Mouse (Mus musculus): ENCODE measurements around the gene St8sia6.
"Not testable (repeated sequence)": the region's sequence is repeated elsewhere in the genome, so short reads cannot be mapped to it uniquely, and the experiment has no call there.

St8sia6 gene

DNA sequence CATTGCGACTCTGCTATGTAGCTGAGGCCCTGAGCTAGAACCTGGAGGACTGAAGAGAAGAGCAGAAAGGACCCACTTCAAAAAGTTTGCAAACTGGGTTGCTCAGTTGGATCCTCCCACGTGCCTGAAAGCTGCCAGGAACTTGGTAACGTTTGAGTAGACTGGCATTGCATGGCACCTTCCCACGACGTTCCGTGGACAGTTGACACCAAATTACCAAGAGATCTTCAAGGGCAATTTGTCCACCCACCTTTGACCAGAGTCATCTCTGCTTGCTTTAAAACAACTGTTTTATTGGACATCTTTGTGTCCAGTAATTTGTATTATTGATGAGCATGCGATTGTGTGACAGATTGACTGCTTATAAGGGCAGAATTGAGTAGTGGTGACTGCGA, at the start of gene St8sia6:
Gene St8sia6 (minus strand): TSS at position 96 of the 395 bp plus-strand sequence.
- no peak for DNase-seq

DNA sequence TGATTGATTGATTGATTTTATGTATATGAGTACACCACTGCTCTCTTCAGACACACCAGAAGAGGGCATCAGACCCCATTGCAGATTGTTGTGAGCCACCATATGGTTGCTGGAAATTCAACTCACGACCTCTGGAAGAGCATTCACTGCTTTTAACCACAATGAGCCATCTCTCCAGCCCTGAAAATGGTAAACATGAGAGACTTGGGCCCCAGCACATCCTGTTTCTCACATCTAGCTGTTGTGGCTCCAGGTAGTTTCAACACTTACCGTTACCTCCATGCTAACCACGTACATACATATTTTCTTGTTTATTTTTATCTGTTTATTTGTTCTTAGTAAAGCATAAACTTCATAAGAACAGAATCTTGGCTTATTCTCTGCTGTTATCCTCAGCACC, 42.4 kb upstream of the St8sia6 start:
- no peak for DNase-seq

DNA sequence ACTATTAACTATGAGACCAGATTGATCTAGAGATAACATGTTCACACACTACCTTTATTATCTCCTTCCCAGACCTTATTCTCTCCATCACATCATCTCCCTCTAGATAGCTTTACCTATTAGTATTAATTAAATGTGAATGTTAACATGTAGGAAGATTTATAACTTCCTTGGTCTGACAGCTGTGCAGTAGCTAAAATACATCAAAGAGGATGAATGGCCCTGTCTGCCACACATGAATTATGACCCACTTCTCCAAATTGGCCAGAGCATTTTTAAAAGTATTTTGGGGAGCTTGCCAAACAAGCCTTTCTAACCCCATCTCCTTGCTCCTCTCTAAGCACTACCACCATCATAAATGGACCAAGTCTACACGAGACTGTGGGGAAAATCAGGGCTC, 41.1 kb upstream of the St8sia6 start:
- DNase-seq: no peak

DNA sequence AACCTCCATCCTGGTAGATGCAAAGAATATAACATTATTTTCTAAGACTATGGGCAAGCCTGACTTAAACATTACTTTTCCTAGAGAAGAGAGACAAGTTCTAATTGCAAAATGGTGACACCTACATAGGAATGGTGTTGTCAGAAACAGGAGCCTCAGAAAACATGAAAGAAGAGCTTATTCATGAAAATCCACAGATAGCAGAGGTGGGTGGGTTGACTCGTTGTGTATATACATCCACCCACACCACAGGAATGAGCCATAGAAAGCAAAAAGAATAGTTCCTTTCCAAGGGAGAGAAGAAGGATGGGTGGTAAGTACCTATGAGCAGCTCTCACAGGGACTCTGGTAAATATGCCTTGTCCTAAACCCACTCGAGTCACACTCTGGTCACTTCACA, 22.8 kb upstream of the St8sia6 start:
- no peak for DNase-seq

DNA sequence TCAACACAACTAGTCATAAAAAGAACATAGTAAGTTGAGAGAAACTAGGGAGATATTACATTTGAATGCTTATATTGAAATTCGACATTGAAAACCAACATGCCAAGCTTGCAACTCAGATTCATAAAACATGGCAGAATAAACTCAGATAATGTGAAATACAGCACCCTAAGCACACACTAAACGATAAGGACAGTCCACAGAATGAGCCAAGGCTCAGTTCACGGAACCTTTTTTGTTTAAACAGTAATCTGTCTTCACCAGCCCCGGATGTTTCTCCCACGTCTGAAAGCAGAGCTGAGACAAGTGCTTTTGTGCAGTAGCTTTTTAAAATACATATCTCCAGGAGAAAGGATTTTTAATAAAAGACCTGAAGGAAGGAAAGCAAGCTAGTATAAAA, 14.7 kb upstream of the St8sia6 start:
- no peak for DNase-seq

DNA sequence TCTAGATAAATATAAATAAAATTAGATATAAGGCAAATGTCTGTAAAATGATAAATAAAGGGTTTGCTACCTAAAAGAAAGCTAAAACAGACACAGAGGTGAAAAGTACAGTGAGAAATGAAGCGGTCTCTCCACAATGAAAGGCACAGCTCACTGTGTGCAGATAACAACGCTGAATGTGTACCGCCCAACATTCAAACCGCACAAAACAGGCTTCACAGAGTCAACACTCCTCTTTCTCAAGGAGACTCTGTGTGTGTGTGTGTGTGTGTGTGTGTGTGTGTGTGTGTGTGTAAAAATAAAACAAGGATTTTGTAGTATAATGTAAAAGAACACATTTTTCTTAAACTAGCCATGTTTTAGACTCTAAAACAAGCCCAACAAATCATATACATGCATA, 14.1 kb upstream of the St8sia6 start:
- no peak for DNase-seq

DNA sequence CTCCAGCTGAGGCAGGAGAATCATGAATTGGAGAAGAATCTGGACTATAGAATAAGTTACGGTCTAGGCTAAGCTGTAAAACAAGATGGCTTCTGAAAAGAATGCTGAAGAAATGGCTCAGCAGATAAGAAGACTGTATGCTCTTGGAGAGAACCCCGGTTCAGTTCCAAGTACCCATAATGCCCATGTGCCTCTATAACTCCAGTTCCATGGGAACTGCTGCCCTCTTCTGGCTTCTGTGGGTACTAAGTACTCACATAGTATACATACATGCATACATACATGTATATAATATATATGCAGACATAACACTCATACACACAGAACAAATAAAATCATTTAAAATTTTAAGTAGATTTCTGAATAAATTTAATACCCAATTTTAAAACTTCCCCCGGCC, 12.3 kb upstream of the St8sia6 start:
- DNase-seq: peak; percentile 42

DNA sequence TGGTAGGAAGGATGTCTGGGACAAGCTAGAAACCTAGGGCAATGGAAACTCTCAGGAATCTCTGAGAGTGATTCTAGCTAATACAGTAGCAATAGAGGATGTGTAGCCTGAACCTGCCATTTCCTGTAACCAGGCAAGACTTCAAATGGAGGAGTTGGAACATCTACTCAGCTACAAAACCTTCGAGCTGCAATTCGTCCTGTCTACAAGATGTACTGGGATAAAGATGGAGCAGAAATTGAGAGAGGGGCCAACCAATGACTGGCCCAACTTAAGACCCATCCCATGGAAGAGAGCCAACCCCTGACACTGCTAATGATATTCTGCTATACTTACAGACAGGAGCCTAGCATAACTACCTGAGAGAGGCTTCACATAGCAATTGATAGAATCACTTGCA, 6.8 kb upstream of the St8sia6 start:
- no peak for DNase-seq

DNA sequence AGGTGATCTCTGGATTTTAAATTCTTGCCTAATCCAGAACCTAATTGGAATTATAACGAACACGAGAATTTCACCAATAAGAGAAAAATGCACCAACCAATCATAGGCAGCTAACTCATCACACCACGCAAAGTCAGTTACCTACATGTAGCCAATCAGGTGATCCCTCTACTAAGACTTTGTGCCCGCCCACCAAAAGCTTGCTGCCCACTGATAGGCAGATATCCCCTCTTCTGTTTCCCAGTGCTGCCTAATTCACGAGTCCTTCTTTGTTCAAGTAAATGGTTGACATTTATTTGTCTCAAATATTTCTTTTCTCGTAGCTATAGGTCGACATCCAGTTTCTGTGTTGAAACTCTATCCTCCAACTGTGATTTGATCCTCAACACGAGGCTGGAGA, 582 bp upstream of the St8sia6 start:
- no peak for DNase-seq

DNA sequence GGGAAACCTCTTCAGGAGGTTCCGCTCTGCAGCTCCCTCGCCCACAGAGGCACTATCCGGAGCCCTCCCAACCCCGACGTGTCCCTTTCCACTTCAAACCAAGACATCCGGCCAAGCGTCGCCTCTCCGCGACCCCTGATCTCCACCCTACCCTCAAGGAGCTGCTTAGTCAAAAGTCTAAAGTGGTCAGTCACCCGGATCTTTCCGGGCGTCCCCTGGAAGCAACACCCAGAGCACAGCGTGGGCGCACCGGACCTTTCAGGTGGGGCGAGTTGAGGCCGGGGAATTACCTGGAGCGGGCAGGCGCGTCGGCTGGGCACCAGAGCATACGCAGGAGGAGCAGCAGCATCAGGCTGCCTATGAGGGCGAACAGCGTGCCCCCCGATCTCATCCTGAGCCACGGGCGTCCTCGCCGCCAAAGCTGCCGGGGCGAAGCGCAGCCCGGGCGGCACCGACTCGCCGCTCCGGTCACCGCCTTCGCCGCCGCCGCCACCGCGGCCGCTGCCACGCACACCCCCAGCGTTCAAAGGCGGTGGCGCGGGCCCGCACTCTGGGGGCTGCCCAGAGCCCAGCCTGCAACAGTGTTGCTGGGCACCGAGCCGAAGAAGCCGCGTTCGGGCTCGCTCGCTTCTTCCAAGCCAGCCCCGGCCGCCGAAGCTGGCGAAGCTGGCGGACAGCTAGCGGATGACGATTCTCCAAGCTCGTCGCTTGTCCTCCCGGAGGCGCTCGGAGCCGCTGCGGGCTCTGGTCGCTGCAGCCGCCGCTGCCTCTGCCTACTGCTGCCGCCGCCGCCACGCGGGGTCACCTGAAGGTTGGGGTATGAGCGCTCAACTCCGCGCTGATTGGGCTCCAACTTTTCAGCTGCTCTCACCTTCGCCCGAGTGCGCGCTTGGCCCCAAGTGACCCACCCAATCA, 553 bp downstream of the St8sia6 start:
- DNase-seq: peak; percentile 53

DNA sequence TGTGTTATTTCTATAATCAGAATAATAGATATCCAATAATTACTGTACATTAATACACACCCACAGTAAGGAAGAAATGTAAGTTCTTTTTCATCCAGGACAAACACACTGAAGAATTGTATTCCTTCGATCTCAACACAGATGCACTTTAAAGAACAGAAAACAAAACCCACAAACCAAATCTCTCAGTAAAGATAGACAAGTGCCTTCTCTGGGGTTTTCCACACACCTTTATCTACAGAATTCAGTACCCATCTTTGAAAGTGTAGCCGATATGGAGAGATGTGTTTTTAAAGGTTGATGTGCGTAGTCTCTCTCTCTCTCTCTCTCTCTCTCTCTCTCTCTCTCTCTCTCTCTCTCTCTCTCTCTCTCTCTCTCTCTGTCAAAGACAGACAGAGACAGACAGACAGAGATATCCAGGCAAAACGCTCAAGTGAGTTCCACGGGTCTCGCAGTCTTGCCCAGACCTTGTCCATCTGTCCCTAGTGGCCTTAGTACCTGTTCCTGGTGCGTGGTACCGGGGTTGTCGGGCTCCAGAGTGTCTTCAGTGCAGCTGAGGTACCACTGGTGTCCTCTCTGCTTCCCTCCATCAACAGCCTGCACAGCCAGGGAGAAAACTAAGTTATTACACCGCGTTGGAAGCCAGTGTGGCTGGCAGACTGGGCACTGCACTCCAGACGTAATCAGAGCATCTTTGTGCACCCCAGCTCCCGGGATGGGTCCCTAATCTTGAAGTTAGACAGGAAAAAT, 1.4 kb downstream of the St8sia6 start:
- DNase-seq: peak; percentile 7

DNA sequence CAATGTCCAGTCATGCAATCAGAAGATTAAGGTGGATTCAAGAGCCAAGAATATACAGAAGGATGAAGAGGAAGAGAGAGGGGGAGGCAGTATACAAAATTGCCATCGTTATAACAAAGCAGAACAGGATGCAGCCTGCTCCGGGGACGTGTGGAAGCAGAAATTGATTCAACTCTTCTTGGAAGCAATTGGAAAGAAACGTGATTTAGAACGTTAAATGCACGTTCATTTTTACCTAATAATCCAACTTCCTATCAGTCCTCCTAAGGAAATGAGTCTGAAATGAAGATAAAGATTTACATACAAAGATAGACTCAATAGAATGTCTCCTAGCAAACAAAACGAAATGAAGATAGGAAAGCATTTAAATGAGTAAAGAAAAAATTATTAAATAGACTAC, 2.3 kb downstream of the St8sia6 start:
- DNase-seq: no peak

DNA sequence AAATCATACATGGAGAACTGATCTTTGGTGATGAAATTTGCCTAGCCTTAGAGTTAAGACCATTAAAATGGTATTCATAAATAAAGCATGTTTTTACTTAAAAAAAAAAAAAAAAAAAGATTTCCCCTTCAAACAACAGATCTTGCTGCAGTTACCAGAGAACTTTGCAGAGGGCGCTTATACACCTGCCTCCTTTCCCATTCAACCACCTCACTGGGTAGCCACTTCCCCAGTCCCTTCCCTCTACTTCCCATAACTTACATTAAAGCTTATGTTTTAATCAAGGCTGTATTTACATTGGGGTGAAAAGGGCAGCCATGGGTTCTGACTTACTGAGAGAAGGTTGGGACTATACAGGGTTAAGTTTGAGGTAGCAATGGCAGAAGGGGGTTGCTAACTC, 4.5 kb downstream of the St8sia6 start:
- DNase-seq: no peak

DNA sequence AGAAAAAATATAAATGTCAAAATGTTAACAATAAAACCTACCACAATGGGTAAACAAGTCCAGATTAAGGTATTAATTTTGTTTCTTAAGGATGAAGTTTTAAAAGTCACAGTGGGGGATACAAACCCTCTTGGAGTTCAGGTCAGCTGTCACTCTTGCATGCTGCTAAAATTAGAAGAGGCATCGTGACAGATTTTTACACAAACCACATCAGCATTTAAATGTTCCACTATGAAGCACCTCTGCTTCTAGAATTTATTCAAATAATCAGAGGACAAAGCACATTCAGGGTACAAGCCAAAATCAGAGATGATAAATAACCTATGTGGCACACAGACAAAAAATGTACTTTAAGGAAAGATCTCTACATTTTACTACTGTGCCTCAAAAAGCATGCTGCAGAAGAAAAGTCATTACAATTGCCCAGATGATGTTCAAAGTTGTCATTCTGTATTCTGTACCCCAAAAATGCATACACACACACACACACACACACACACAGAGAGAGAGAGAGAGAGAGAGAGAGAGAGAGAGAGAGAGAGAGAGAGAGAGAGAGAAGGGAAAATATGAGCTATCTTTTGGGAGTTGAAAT, 7.2 kb downstream of the St8sia6 start:
- DNase-seq: no peak

DNA sequence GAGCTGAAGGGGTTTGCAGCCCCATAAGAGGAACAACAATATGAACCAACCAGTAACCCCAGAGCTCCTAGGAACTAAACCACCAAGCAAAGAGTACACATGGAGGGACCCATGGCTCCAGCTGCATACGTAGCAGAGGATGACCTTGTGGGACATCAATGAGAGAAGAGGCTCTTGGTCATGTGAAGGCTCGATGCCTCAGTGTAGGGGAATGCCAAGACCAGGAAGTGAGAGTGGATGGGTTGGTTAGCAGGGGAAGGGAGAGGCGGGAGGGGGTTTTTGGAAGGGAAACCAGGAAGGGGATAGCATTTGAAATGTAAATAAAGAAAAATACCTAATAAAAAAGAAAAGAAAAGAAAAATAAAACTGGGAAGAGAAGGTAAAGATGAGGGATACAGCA, 7.9 kb downstream of the St8sia6 start:
- not testable (repeated sequence) for DNase-seq

DNA sequence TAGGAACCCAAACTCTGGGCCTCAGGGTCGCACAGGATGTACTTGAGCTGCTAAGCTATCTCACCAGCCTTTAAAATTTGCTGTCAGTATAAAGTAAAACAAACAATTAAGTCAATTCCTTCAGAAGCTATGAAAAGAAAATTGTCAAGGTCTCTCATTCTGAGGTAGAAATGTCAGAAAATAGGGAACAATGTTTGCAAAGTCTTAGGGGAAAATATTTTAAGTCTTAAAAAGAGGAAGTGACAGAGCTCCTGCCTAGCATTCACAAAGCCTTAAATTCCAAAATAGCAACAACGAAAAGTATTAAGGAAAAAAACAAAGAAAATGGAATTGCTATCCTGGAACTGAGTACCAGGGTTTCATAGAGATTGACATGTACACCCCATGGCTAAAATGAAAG, 8.6 kb downstream of the St8sia6 start:
- no peak for DNase-seq

DNA sequence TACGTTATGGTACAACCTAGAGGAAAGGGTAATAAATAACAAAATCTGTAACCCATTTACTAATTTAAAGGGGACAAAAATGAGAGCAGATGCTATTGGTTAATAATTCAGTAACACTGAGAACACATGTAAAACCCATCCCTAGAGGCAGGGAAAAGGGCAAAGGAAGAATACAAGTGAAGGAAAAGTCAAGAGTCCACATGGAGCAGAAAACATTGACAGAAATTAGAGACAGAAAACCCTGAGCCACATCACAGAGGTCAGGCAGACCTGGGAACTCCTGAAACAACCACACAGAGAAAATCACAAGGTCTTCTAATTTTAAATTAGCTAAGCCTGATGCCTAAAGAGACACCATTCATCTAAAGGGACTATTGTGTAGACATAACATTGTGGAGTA, 9.4 kb downstream of the St8sia6 start:
- no peak for DNase-seq

DNA sequence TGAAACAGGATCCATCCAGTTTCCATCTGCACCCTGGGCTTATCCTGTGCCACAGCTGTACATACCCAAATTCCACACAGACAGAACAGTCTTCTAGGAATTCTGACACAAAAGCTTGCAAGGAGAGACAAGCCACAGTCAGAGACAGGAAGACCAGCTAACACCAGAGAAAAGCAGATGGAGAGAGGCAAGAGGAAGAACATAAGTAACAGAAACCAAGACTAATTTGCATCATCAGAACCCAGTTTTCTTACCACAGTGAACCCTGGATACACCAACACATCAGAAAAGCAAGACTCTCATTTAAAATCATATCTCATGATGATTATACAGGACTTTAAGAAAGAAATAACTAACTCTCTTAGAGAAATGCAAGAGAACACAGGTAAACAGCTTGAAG, 16.8 kb downstream of the St8sia6 start:
- DNase-seq: no peak

DNA sequence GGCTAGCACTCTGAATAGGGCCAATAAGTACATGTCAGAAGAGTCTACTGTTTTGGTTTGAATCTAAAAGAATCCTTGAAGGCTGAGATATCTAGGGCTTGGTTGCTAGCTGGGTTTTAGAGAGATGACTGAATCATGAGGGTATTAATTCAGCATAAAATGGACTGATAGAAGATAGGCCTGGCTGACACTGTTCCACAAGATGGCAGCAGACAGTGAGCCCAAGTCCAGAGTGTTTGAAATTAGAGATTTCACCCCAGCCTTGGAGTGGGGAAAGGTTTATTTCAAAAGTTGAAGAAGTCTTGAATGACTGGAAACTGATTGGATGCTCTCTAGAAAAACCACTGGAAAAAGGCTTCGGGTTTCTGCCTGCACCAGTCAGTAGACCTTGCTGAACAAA, 17.4 kb downstream of the St8sia6 start:
- no peak for DNase-seq

DNA sequence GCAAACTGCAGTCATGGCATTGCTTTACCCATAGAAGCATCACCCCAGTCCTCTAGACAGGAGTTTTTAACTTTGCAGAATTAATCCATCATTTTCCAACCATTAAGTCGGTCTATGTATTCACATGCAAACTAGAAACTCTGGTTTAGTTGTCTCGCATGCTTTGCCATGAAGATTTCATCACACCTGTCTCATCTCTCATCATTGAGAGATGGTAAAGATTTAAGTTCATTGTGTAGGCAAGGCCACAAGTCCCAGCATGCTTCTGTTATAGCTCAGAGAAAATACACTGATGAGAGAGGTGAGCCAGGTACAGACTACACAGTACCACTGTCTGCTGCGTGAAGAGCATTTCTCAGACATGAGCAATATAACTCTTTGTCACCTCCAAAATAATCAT, 18.8 kb downstream of the St8sia6 start:
- DNase-seq: no peak

DNA sequence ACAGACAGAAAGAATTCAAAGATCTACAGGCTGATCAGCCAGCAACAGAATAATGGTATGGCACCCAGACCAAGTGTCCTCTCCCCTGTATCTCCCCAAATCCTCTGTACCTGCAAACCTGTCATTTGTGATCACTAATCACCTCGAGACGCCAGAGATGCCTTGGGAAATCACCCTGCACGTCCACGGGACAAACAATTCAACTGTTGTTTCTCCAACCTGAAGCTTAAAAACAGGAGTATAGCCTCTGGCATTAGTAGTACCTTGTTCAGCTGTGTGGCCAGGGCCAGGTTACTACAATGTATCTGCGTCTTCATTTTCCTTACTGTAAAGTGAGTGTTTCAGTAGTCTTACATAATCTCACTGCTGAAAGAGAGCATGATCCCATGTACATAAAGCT, 25.3 kb downstream of the St8sia6 start:
- no peak for DNase-seq

DNA sequence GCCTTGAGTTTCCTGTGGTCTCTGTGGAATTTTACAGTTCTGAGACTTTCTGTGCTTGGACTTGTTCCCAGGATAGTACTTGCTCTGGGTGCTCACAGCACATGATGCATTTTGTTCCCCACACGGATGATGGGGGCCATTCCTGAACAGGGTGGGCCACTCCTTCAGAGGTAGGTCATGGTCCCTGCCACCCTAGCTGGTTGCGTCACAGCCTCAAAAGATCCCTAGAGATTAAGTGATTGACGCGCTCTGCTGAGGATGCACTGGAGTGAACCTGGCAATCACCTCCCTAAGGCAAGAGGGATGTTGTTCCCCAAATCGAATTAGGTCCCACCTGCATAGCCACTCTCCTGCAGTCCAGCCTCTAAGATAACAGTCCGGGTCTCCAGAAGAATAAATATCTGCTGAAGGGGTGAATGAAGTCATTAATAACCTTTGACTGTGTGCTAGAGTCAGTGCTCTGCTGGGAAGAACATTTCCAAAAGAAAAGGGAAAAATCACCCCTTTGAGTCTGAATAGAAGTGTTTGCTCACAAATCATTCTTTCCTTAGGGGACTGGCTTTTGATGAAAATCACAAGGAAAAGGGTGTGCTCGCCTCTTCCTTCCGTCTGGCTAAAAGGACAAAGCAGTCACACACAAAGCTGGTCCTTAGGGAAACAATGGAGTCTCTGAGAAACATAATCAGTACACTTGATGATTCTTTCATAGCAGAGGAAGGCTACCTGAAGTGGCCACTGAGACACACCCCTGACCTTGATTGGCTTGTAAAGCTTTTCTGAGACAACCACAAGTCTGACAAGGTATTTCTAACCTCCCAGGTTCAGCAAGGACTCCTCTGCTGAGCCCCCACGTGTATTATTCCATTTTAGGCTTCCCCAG, 26.1 kb downstream of the St8sia6 start:
- no peak for DNase-seq

DNA sequence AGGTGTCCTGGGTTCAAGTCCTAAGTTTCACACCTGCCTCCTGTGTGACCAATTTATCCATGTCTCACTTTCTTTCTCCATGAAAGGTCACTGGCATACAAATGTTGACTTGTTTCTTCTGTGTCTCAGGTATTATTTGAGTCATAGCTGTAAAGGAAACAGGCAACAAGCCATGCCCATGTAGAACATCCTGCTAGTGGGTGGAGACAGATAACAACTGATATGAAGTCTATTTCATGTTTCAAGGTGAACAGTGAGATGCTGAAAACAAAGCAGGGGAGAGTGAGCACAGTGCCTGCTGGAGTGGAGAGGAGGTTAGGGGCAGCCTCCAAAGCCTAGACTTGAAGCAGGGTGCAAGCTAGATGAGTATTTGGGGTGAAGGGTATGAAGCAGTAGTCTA, 33.5 kb downstream of the St8sia6 start:
- no peak for DNase-seq
